Mouse (Mus musculus) ES-Bruce4 (cell line): ENCODE measurements around the gene Ildr1.

ENCODE experiments used
- CTCF ChIP-seq: IDR thresholded peaks from one replicate; pipeline ENCODE4 v1.8.1; 2011; ENCODE audit warnings: low read depth, low read length
- POLR2A ChIP-seq: IDR thresholded peaks from one replicate; pipeline ENCODE4 v1.8.1; 2011; ENCODE audit warnings: low read length; ENCODE audit not compliant: insufficient read depth

GRCm38 (mm10) chr16:36673196-36673595 is 20.6 kb upstream of the Ildr1 start:
- TF ChIP-seq CTCF (no peak), POLR2A (no peak)
